Mouse (Mus musculus): ENCODE results near the gene Nos1. TPM values are rescaled to one million over a fixed set of nuclear protein-coding genes. Genes with fewer than 3 reads are reported as not detected.

Nos1 gene
- 0.53 TPM for total RNA-seq (2023)

GRCm38 (mm10) chr5:117780681-117781080 lies at the start of gene Nos1:
Gene Nos1 (plus strand): TSS chr5:117781032.

GRCm38 (mm10) chr5:117976657-117977500 lies 196.0 kb downstream of the Nos1 start, which contains the start of gene Fbxo21:
Gene Fbxo21 (plus strand): TSS chr5:117976730.

Other genes with a start within 250 kb of the Nos1 start
- 30.2 TPM for gene Fbxo21, start 195.7 kb downstream of the Nos1 start, total RNA-seq (2023)
- gene Tesc, start 246.7 kb downstream of the Nos1 start, total RNA-seq (2023) = 52.4 TPM